Mouse (Mus musculus) ZHBTc4 (cell line): ENCODE results near the gene Chrnb2.
A peak's percentile ranks its signal among the peaks of the same experiment; 100 is the strongest.

Experiments
- DNase-seq: peaks from one replicate; pipeline ENCODE4 v3.0.0-alpha.2; 2011; ENCODE audit warnings: low read depth, low spot score

Chrnb2 gene

DNA sequence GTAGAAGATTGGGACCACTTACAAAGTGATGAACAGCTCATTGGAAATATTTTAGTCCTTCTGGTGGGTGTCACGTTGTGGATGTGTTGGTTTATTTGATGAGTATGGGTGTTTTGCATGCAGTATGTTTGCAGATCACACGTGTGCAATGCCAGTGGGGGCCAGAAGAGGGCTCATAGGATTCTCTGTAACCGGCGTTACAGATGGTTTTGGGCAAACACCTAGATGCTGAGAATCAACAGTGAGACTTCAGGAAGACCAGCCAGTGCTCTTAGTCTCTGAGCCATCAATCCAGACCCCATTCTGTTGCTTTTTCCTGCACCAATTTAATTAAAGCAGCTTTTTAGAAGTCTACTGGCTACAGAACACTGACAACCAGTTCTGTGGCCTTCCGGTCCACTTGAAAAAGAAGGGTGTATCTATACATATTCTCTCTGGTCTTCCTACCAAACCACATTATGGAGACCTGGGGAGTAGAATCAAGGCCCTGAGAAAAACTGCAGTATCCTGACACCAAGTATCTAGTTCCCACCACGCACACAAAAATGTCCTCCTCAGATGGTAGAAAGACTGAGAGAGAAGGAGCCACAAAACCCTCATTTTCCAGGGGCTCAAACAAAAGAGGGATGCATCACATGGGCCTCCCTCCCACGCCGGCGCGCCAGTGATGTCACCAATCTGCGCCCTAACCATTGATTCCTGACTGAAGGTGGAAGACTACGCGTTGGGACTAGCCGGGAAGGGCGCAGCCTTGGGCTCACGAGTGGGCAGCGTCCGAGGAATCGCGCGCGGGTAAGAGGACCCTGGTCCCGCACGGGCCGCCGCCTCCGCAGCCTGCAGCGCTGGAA lies 49.8 kb downstream of the Chrnb2 start, which contains the start of gene Adar:
Gene Adar, plus strand, starts transcription at position 664 of the 848 bp plus-strand sequence.
- peak; percentile 93 for DNase-seq

DNA sequence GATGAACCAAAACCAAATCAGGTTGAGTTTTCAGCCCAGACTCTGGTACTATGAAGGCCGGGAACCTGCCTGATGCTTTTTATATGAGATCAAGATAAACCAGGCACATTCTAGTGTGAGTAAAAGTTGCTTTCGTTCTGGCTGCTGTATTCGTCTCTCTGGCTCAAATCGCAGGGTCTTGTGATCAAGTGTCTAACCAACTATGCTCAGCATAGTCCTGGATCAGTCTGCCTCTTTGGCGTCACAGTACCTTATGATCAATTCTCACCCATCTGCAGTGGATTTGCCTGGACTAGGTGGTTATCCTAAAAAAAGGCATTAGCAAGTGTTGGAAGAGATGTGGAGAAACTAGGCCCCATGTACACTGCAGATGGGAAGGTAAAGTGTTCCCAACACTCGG lies 60.4 kb downstream of the Chrnb2 start:
- no peak for DNase-seq

- DNase-seq: no peak
Observed at GRCm38 (mm10) chr3:89703596-89703995, 60.8 kb downstream of the Chrnb2 start.

DNA sequence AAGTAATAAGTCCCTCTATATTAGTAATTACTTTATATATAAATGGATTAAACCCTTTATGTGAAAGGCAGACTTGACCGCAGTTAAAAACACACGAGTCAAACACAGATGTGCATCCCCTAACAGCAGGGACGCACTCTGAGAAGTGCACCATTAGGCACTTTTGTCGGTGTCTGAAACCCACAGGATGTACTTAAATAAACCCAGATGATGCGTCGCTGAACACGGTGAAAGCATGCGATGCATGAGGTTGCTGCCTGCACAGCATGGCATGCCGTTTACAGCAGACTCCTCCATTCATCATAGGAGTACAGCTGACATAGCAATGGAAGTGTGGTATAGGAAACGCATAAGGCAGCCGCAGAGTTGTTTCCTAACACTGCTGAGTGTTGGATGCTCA lies 64.0 kb downstream of the Chrnb2 start:
- DNase-seq: no peak

- DNase-seq: peak; percentile 50
Observed at GRCm38 (mm10) chr3:89698958-89699357, 65.5 kb downstream of the Chrnb2 start.
